Mouse (Mus musculus): ENCODE measurements around the gene Arrdc5. TPM values are rescaled to one million over a fixed set of nuclear protein-coding genes. Genes with fewer than 3 reads are reported as not detected.

Arrdc5 gene
- polyA plus RNA-seq, 1 experiment: 0.12 TPM

GRCm38 (mm10) chr17:56296201-56296600 is 3.9 kb downstream of the Arrdc5 start:
- TF ChIP-seq POLR2A (IDR thresholded peaks at IDR 0.05; ENCODE audit: low read depth, low read length) (no peak), CTCF (IDR thresholded peaks at IDR 0.05; ENCODE audit: extremely low read depth, insufficient read depth, insufficient read length, insufficient replicate concordance) (no peak)
- H3K36me3 ChIP-seq (ENCODE audit: control insufficient read depth, insufficient read depth, low read length): no peaks in the 10 kb centered on the region
- H3K4me1 ChIP-seq (ENCODE audit: control insufficient read depth, insufficient read depth, insufficient read length): peaks cover 17% of the 10 kb centered on the region; the same call in 1 of the 2 replicates
- no peaks in the 10 kb centered on the region for H3K27me3 ChIP-seq (ENCODE audit: control insufficient read depth, insufficient read depth, low read length)
- H3K27ac ChIP-seq (ENCODE audit: insufficient read depth, low read length): no peak overlapping the region
- H3K4me3 ChIP-seq (ENCODE audit: extremely low read depth, insufficient read depth, insufficient read length): no peak overlapping the region
- DNase-seq (ENCODE audit: low read depth in 1 of 2, low spot score in 2 of 2): no peak
- 56% methylated on average over 1 of the region's 1 CpGs for WGBS

DNA sequence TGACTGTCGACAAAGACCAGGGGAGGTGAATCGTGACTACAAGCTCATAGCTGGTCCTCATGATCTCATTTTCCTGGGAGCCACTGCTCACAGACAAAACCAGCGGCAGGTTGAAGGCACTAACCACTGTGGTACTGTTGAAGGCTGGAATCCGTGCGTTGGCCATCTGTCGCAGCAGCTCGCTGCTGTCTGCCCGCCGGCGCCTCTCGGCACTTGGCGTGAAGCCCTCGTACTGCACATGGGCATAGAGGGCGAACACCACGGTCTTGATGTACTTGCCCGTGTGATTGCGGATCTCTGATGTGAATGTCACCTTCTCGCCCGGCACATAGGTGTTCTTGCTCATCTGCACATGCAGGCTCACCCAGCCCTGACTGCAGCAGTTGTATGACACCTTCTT is 5.8 kb downstream of the Arrdc5 start:
- 93% methylated on average over 19 of the region's 19 CpGs for WGBS
- H3K27me3 ChIP-seq (ENCODE audit: control insufficient read depth, insufficient read depth, low read length): no peaks in the 10 kb centered on the region
- no peaks in the 10 kb centered on the region for H3K36me3 ChIP-seq (ENCODE audit: control insufficient read depth, insufficient read depth, low read length)
- H3K4me3 ChIP-seq (ENCODE audit: extremely low read depth, insufficient read depth, insufficient read length): no peak overlapping the region
- TF ChIP-seq CTCF (IDR thresholded peaks at IDR 0.05; ENCODE audit: extremely low read depth, insufficient read depth, insufficient read length, insufficient replicate concordance) (no peak), POLR2A (IDR thresholded peaks at IDR 0.05; ENCODE audit: low read depth, low read length) (no peak)
- H3K4me1 ChIP-seq (ENCODE audit: control insufficient read depth, insufficient read depth, insufficient read length): peaks cover 22% of the 10 kb centered on the region; the same call in 1 of the 2 replicates
- no peak overlapping the region for H3K27ac ChIP-seq (ENCODE audit: insufficient read depth, low read length)
- DNase-seq (ENCODE audit: low read depth in 1 of 2, low spot score in 2 of 2): no peak

DNA sequence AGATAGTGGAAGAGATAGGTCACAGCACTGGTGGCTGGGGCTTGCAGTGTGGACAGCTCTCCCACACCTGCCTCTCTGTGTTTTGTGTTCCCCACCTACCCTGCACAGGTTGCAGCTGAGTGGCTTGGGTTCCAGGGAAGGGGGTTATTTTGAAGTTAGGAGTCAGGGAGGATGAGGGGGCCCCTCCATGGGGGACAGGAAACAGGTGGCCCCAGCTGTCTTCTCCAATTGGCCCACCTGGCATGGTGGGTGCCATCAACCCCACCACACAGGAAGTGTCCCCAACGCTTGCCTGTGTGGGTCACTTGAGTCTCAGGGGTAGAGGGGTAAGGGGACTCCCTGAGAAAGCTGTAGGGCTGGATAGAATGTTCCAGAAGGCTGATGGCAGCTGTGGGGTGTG is 6.8 kb downstream of the Arrdc5 start:
- Histone ChIP-seq H3K27me3 (ENCODE audit: control insufficient read depth, insufficient read depth, low read length) (no peaks in the 10 kb centered on the region), H3K36me3 (ENCODE audit: control insufficient read depth, insufficient read depth, low read length) (no peaks in the 10 kb centered on the region), H3K4me3 (ENCODE audit: extremely low read depth, insufficient read depth, insufficient read length) (no peak overlapping the region), H3K27ac (ENCODE audit: insufficient read depth, low read length) (no peak overlapping the region), H3K4me1 (ENCODE audit: control insufficient read depth, insufficient read depth, insufficient read length) (peaks cover 24% of the 10 kb centered on the region; the same call in 1 of the 2 replicates)
- no peak for DNase-seq (ENCODE audit: low read depth in 1 of 2, low spot score in 2 of 2)
- TF ChIP-seq CTCF (IDR thresholded peaks at IDR 0.05; ENCODE audit: extremely low read depth, insufficient read depth, insufficient read length, insufficient replicate concordance): no peak
- no peak for TF ChIP-seq POLR2A (IDR thresholded peaks at IDR 0.05; ENCODE audit: low read depth, low read length)
- WGBS: 26% methylated on average over 1 of the region's 1 CpGs

DNA sequence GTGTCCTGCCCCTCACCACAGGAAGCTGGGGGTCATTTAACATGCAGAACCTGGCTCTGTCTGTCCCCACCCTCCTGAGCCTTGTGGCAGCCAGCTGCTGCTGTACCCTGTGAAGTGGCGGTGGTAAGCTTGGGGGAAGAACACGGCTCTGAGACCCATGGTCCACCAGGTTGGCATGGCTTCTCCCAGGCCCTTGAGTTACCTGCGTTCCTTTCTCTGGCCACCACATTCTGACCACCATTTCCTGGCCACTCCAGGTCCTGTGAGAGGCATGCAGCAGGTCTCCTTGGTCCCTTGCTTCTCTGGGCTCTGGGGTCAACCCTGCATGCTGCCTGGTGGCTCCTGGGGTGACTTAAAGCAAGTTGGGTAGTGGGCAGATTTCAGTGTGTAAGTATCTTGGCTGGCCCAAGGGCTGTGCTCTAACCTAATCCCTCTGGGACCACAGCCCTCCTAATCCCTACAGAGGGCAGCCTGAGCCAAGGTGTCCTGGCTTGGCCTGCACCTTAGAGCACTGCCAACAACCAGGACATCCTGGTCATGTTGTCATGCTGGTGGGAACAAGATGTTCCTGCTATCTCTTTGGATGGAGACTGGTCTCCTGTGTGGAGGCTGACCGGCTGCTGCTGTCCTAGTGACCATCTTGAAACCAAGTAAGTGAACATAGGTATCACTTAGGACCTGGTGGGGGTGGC is 7.4 kb downstream of the Arrdc5 start, which contains the start of gene Plin3:
Plin3 (minus strand) TSS at position 343 of the 692 bp plus-strand sequence.
- Histone ChIP-seq H3K4me3 (ENCODE audit: extremely low read depth, insufficient read depth, insufficient read length) (no peak within 1 kb of the TSS), H3K27me3 (ENCODE audit: control insufficient read depth, insufficient read depth, low read length) (no peaks in the 10 kb centered on the region), H3K4me1 (ENCODE audit: control insufficient read depth, insufficient read depth, insufficient read length) (peaks cover 24% of the 10 kb centered on the region; the same call in 1 of the 2 replicates), H3K36me3 (ENCODE audit: control insufficient read depth, insufficient read depth, low read length) (no peaks in the 10 kb centered on the region), H3K27ac (ENCODE audit: insufficient read depth, low read length) (no peak within 1 kb of the TSS; the same call in 1 of the 2 replicates)
- 58% methylated on average over 4 of the region's 4 CpGs for WGBS
- TF ChIP-seq POLR2A (IDR thresholded peaks at IDR 0.05; ENCODE audit: low read depth, low read length) (no peak), CTCF (IDR thresholded peaks at IDR 0.05; ENCODE audit: extremely low read depth, insufficient read depth, insufficient read length, insufficient replicate concordance) (no peak)
- no peak for DNase-seq (ENCODE audit: low read depth in 1 of 2, low spot score in 2 of 2)

GRCm38 (mm10) chr17:56291826-56292475 is 8.1 kb downstream of the Arrdc5 start:
- DNase-seq (ENCODE audit: low read depth in 1 of 2, low spot score in 2 of 2): no peak
- peak overlapping the region; percentile 80; the same call in 1 of the 2 replicates for H3K27ac ChIP-seq (ENCODE audit: insufficient read depth, low read length)
- TF ChIP-seq POLR2A (IDR thresholded peaks at IDR 0.05; ENCODE audit: low read depth, low read length) (no peak), CTCF (IDR thresholded peaks at IDR 0.05; ENCODE audit: extremely low read depth, insufficient read depth, insufficient read length, insufficient replicate concordance) (no peak)
- no peak overlapping the region for H3K4me3 ChIP-seq (ENCODE audit: extremely low read depth, insufficient read depth, insufficient read length)
- peaks cover 24% of the 10 kb centered on the region; the same call in 1 of the 2 replicates for H3K4me1 ChIP-seq (ENCODE audit: control insufficient read depth, insufficient read depth, insufficient read length)
- 57% methylated on average over 7 of the region's 7 CpGs for WGBS
- no peaks in the 10 kb centered on the region for H3K27me3 ChIP-seq (ENCODE audit: control insufficient read depth, insufficient read depth, low read length)
- no peaks in the 10 kb centered on the region for H3K36me3 ChIP-seq (ENCODE audit: control insufficient read depth, insufficient read depth, low read length)

DNA sequence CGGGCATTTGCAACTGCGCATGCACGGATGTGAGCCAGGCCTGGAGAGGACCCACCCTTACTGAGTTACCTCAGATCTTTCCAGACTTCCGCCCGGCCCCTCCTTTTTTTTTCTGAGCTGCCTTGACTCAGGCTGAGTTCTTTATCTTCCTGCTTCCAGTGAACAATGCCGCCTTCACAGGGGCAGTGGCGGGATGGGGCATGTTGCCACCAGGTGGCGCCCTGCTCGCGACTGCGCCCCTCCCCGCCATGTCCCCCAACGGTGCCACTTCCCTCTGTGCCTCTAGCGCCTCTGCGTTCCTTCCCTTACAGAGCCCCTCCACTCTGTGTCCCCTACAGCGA is 8.9 kb downstream of the Arrdc5 start:
- H3K4me3 ChIP-seq (ENCODE audit: extremely low read depth, insufficient read depth, insufficient read length): peak overlapping the region; percentile 57; the same call in 1 of the 2 replicates
- peak; percentile 81 to 82 for DNase-seq (ENCODE audit: low read depth in 1 of 2, low spot score in 2 of 2)
- peaks cover 24% of the 10 kb centered on the region; the same call in 1 of the 2 replicates for H3K4me1 ChIP-seq (ENCODE audit: control insufficient read depth, insufficient read depth, insufficient read length)
- peaks cover 2% of the 10 kb centered on the region for H3K36me3 ChIP-seq (ENCODE audit: control insufficient read depth, insufficient read depth, low read length)
- peak overlapping the region; percentile 80 for H3K27ac ChIP-seq (ENCODE audit: insufficient read depth, low read length)
- H3K27me3 ChIP-seq (ENCODE audit: control insufficient read depth, insufficient read depth, low read length): no peaks in the 10 kb centered on the region
- TF ChIP-seq POLR2A (IDR thresholded peaks at IDR 0.05; ENCODE audit: low read depth, low read length) (no peak; the same call in 1 of the 2 replicates), CTCF (IDR thresholded peaks at IDR 0.05; ENCODE audit: extremely low read depth, insufficient read depth, insufficient read length, insufficient replicate concordance) (peak; percentile 92)
- WGBS: under 1% methylated on average over 16 of the region's 16 CpGs

All from spleen, adult 2 months (tissue).